Mouse (Mus musculus) kidney, adult 2 months (tissue): ENCODE results near the gene Dusp3. TPM values are rescaled to one million over a fixed set of nuclear protein-coding genes. Genes with fewer than 3 reads are reported as not detected.

ENCODE experiments used
- DNase-seq: peaks from one replicate; pipeline ENCODE4 v3.0.0; 2021
- H3K27ac ChIP-seq: fragments of 200-500 bp; 2 replicates; pipeline ENCODE4 v1.5.1; 2012; ENCODE audit warnings: low read depth, low read length, control low read depth, inconsistent platforms; ENCODE audit not compliant: insufficient read depth
- H3K27me3 ChIP-seq: fragments of 200-500 bp; replicated peaks from 2 replicates; pipeline ENCODE4 v1.6.1; 2012; ENCODE audit warnings: mild to moderate bottlenecking, moderate library complexity, low read length, inconsistent platforms; ENCODE audit not compliant: control insufficient read depth, insufficient read depth
- H3K36me3 ChIP-seq: fragments of 200-500 bp; 2 replicates; pipeline ENCODE4 v1.6.1; 2012; ENCODE audit warnings: mild to moderate bottlenecking, moderate library complexity, low read length, inconsistent platforms; ENCODE audit not compliant: control insufficient read depth, insufficient read depth
- H3K4me1 ChIP-seq: fragments of 200-500 bp; 2 replicates; pipeline ENCODE4 v1.6.1; 2011; ENCODE audit warnings: low read length; ENCODE audit not compliant: control insufficient read depth, insufficient read depth
- H3K4me3 ChIP-seq: fragments of 200-500 bp; 2 replicates; pipeline ENCODE4 v1.5.1; 2011; ENCODE audit warnings: mild to moderate bottlenecking, low read depth, low read length, control low read depth; ENCODE audit not compliant: insufficient read depth
- CTCF ChIP-seq: fragments of 200-500 bp; conservative IDR thresholded peaks from 2 replicates; pipeline ENCODE4 v1.5.1; 2011; ENCODE audit warnings: low read depth, mild to moderate bottlenecking, control low read depth, low read length, moderate library complexity, mixed read lengths; ENCODE audit not compliant: insufficient read depth, insufficient read length
- POLR2A ChIP-seq: fragments of 200-500 bp; IDR thresholded peaks from one replicate; pipeline ENCODE4 v1.6.1; 2011; ENCODE audit warnings: low read depth, low read length, control low read depth
- WGBS: fragments of 180-500 bp; shearing (Covaris S2); methylation state at CpG from one replicate; pipeline ENCODE4 v1.1.7; 2018; 5-methylcytosine and 5-hydroxymethylcytosine counted together
- polyA plus RNA-seq: library from polyadenylated mRNA; depleted of rRNA; stranded (reverse); fragments of >200 nt; gene quantifications from 2 replicates; pipeline ENCODE4 v1.2.3, GENCODE M21; 2012; rRNA removed

Dusp3 gene
- polyA plus RNA-seq, 1 experiment, result 67.8 TPM

GRCm38 (mm10) chr11:101924441-101924976, 62.3 kb downstream of the Dusp3 start:
- 64% methylated on average over 19 of the region's 19 CpGs for WGBS
- no peak overlapping the region for H3K4me3 ChIP-seq
- DNase-seq, result peak; percentile 31
- no peak overlapping the region for H3K27ac ChIP-seq
- no peaks in the 10 kb centered on the region for H3K36me3 ChIP-seq
- H3K4me1 ChIP-seq, result no peaks in the 10 kb centered on the region
- no peaks in the 10 kb centered on the region for H3K27me3 ChIP-seq
- TF ChIP-seq POLR2A (no peak), CTCF (no peak)

- DNase-seq, result no peak
- H3K27me3 ChIP-seq, result no peaks in the 10 kb centered on the region
- H3K4me1 ChIP-seq, result no peaks in the 10 kb centered on the region
- no peak for TF ChIP-seq POLR2A
- no peak for TF ChIP-seq CTCF
- no peaks in the 10 kb centered on the region for H3K36me3 ChIP-seq
- no peak overlapping the region for H3K27ac ChIP-seq
- no peak overlapping the region for H3K4me3 ChIP-seq
- 93% methylated on average over 6 of the region's 6 CpGs for WGBS
Measured at GRCm38 (mm10) chr11:101923988-101924387, 62.8 kb downstream of the Dusp3 start.

DNA sequence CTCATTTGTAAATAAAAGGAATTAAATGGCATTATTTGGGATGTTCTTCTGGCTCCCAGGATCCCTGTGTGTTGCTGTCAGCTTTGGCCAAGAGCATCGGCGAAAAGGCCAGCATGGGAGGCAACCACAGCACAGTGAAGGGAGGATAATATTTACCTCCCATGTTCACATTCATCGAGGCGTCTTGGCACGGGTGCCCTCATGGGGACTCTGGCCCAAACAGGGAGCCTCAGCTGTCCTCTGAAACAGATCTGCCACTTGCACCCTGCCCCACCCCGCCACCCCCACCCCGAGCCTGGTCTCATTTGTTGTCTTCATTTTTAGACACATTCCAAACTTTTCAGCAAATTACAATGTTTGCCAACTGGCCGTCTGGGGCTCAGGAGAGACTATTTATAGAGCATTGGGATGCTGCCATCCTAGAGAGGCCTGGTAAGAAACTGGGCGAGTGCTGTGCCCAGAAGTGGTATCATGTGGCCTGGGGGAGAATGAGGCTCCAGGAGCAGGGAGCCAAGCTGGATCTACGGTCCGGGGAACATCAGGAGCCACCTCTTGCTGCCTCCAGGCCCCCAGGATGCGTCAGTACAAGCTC, 65.4 kb downstream of the Dusp3 start:
- WGBS, result 76% methylated on average over 12 of the region's 12 CpGs
- no peaks in the 10 kb centered on the region for H3K36me3 ChIP-seq
- H3K4me3 ChIP-seq, result no peak overlapping the region
- TF ChIP-seq CTCF, result no peak
- TF ChIP-seq POLR2A, result no peak
- H3K27me3 ChIP-seq, result no peaks in the 10 kb centered on the region
- no peak for DNase-seq
- H3K4me1 ChIP-seq, result no peaks in the 10 kb centered on the region
- H3K27ac ChIP-seq, result no peak overlapping the region

Other genes with a start within 250 kb of the Dusp3 start
- gene Etv4, start 201.6 kb downstream of the Dusp3 start, polyA plus RNA-seq, result 1.1 and 1.3 TPM in 2 replicates
- 3.5 and 4.8 TPM in 2 replicates for gene Meox1, start 92.6 kb downstream of the Dusp3 start, polyA plus RNA-seq
- gene Sost, start 20.0 kb downstream of the Dusp3 start, polyA plus RNA-seq, result 2.0 TPM in 2 replicates
- gene Cfap97d1, start 2.7 kb downstream of the Dusp3 start, polyA plus RNA-seq, result not detected in 2 replicates
- gene Mpp3, start 41.4 kb upstream of the Dusp3 start, polyA plus RNA-seq, result 2.3 and 3.5 TPM in 2 replicates
- gene Cd300lg, start 54.5 kb upstream of the Dusp3 start, polyA plus RNA-seq, result 62.1 and 67.1 TPM in 2 replicates
- 4.9 and 5.9 TPM in 2 replicates for gene Mpp2, start 101.5 kb upstream of the Dusp3 start, polyA plus RNA-seq
- not detected in 2 replicates for gene Ppy, start 114.3 kb upstream of the Dusp3 start, polyA plus RNA-seq
- gene Pyy, start 120.8 kb upstream of the Dusp3 start, polyA plus RNA-seq, result not detected in 2 replicates
- 0.23 and 0.39 TPM in 2 replicates for gene Nags, start 158.5 kb upstream of the Dusp3 start, polyA plus RNA-seq
- 17.7 and 18.3 TPM in 2 replicates for gene Tmem101, start 169.4 kb upstream of the Dusp3 start, polyA plus RNA-seq
- 33.0 and 39.6 TPM in 2 replicates for gene Lsm12, start 198.3 kb upstream of the Dusp3 start, polyA plus RNA-seq
- 127 and 138 TPM in 2 replicates for gene G6pc3, start 202.6 kb upstream of the Dusp3 start, polyA plus RNA-seq
- gene Hdac5, start 243.2 kb upstream of the Dusp3 start, polyA plus RNA-seq, result 69.2 TPM in 2 replicates